Mouse (Mus musculus): Measurements from ENCODE around the gene Qrsl1.

DNA sequence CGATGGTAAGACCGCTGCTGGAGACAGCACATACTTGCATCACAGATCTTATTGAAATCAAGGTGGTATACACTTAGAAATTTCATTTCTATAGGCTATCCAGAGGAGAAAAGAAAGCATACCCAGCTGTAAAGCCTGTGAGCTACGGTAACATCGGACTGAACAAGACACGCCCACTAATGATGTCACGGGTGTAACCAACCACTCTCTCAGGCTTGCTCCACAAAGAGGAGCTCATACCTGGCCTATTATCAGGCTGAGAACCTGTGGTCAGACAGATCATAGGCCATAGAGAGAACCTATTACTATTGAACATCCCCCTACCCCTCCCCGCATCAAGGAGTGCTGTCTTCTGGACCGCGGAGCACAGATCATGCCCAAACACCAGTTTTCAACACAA, 45.6 kb downstream of the Qrsl1 start:
- TF ChIP-seq POLR2A (IDR thresholded peaks at IDR 0.05; ENCODE audit: borderline replicate concordance, low read depth, low read length) (no peak), CTCF (IDR thresholded peaks at IDR 0.05; ENCODE audit: low read depth, low read length) (no peak)
